Mouse (Mus musculus): ENCODE measurements around the gene 2610301B20Rik. TPM values are rescaled to one million over a fixed set of nuclear protein-coding genes. Genes with fewer than 3 reads are reported as not detected.

2610301B20Rik gene
- total RNA-seq, 2 experiments from 2014 or later = 5.2 to 5.7 TPM

- no peak for DNase-seq (ENCODE audit: low spot score)
- intact Hi-C loops (cut with DNase I) = no loop called here
Measured at GRCm38 (mm10) chr4:10932782-10933181, 58.5 kb downstream of the 2610301B20Rik start.

- intact Hi-C loops (cut with DNase I) = no loop called here
- DNase-seq (ENCODE audit: low spot score) = no peak
Measured at GRCm38 (mm10) chr4:10936766-10937165, 62.5 kb downstream of the 2610301B20Rik start.

Small RNA genes lying within 50 kb of the gene (microRNA-seq; reads per million reads assigned to microRNA genes)
- gene Mir3471-1 = not detected
- 32.8 reads per million, percentile 43 among the genes with 10 or more reads in this experiment for gene n-TSaga9

Data from heart, postnatal 25 days (tissue).